Mouse (Mus musculus): Measurements from ENCODE around the gene Maff. TPM values are rescaled to one million over a fixed set of nuclear protein-coding genes. Genes with fewer than 3 reads are reported as not detected.

Gene Maff
- polyA plus RNA-seq, 1 experiment: 8.1 TPM

DNA sequence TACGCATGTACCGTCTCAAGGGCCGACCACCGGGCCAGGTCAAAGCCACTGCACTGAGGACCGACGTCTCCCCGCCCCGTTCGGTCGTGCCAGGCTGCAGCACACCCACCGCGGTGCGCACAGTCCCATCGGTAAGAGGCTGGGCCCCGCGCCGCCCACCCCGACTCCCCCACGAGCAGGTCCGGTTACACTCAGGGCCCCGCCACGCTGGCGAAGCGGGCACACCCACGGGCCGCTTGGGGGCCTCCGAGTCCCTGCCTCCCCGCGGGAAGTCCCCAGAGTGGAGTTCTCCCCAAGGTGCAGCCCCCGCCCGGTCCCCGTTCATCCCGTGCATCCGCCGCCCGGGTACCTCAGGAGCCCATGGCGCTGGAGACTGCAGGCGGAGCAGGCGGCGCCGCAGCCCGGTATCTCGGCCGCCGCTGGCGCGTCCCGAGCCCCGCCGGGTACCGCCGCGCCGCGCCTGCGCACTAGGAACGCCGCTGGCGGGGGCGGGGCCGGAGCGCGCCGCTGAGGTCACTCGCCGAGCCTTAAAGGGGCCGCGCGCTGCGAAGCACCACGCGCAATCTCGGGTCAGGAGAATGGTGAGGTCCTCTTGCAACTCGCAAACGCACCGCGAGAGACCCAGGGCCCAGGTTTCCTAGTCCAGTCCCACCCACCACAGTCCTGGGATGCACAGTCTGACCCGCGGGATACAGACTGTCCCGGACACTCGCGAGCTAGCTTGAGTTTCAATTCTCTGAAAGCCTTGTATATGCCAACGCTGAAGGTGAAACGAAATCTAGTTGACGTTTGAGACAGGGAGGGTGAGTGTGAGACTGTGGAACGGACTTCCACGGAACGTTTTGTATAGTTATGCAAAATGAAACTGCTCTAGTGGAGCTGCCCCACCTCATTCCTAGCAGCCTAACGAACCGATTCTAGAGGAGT is 56.7 kb downstream of the Maff start, which contains the start of gene Tmem184b:
Tmem184b (minus strand) TSS at position 734 of the 927 bp plus-strand sequence.
- 1% methylated on average over 88 of the region's 90 CpGs for WGBS
- Histone ChIP-seq H3K27ac (ENCODE audit: control insufficient read depth, insufficient read depth, low read length) (peak within 1 kb of the TSS; percentile 9), H3K4me1 (replicated peaks; ENCODE audit: control insufficient read depth, insufficient read depth, low read length) (peaks cover 56% of the 10 kb centered on the region), H3K4me3 (ENCODE audit: control insufficient read depth, insufficient read depth, low read length) (peak within 1 kb of the TSS; percentile 60), H3K36me3 (ENCODE audit: control insufficient read depth, insufficient read depth, low read length) (no peaks in the 10 kb centered on the region), H3K27me3 (ENCODE audit: control insufficient read depth, insufficient read depth, low read length) (no peaks in the 10 kb centered on the region)
- TF ChIP-seq POLR2A (IDR thresholded peaks at IDR 0.05; ENCODE audit: control insufficient read depth, extremely low read depth, insufficient read depth, low read length, poor library complexity) (peak; percentile 88), CTCF (IDR thresholded peaks at IDR 0.05; ENCODE audit: borderline replicate concordance, control insufficient read depth, extremely low read depth, insufficient read depth, low read length, poor library complexity) (no peak; the same call in 1 of the 2 replicates)
- DNase-seq: peak; percentile 88

DNA sequence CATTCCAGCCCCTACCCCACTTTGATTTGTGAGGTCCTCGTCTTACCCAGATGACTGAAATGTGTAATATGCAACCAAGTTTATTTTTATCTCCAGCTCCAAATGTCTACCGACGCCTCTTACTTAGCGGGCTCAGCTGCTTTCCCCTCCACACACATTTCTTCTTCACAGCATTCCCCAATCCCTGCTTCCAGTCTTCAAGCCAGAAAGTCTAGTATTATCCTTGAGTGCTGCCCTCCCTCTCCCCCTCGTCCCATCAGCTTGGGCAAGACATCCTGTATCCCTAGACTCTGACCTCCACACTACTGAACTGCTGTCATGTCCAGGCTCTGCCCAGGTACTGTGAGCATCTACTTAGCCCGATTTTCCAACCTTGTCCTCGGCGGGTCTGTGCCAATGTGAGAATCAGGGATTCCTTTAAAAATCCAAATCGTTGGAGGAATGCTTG is 57.4 kb downstream of the Maff start:
- Histone ChIP-seq H3K27me3 (ENCODE audit: control insufficient read depth, insufficient read depth, low read length) (no peaks in the 10 kb centered on the region), H3K4me3 (ENCODE audit: control insufficient read depth, insufficient read depth, low read length) (peak overlapping the region; percentile 60), H3K4me1 (replicated peaks; ENCODE audit: control insufficient read depth, insufficient read depth, low read length) (peaks cover 60% of the 10 kb centered on the region), H3K36me3 (ENCODE audit: control insufficient read depth, insufficient read depth, low read length) (no peaks in the 10 kb centered on the region), H3K27ac (ENCODE audit: control insufficient read depth, insufficient read depth, low read length) (peak overlapping the region; percentile 9)
- TF ChIP-seq CTCF (IDR thresholded peaks at IDR 0.05; ENCODE audit: borderline replicate concordance, control insufficient read depth, extremely low read depth, insufficient read depth, low read length, poor library complexity): no peak
- TF ChIP-seq POLR2A (IDR thresholded peaks at IDR 0.05; ENCODE audit: control insufficient read depth, extremely low read depth, insufficient read depth, low read length, poor library complexity): no peak
- 22% methylated on average over 9 of the region's 9 CpGs for WGBS
- DNase-seq: no peak

DNA sequence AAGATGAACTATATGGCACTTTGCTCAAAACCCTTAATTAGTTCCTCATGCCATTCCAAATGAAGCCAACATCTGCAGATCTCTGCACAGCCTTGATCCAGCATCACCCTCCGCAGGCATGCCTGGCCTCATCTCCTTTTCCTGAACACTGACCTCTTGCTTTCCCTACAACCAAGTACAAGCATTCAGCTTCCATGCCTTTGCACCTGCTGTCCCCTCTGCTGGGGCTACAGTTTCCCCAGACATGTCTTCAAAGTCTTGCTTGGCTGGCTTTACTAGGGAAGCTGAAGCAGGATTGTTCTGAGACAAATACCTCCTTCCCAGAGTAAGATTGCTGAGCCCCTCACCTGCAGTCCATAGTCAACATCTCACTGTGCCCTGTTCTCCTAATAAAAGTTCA is 57.9 kb downstream of the Maff start:
- Histone ChIP-seq H3K4me1 (replicated peaks; ENCODE audit: control insufficient read depth, insufficient read depth, low read length) (peaks cover 65% of the 10 kb centered on the region), H3K27ac (ENCODE audit: control insufficient read depth, insufficient read depth, low read length) (no peak overlapping the region), H3K27me3 (ENCODE audit: control insufficient read depth, insufficient read depth, low read length) (no peaks in the 10 kb centered on the region), H3K36me3 (ENCODE audit: control insufficient read depth, insufficient read depth, low read length) (no peaks in the 10 kb centered on the region), H3K4me3 (ENCODE audit: control insufficient read depth, insufficient read depth, low read length) (no peak overlapping the region)
- no peak for DNase-seq
- 89% methylated on average over 1 of the region's 1 CpGs for WGBS
- TF ChIP-seq CTCF (IDR thresholded peaks at IDR 0.05; ENCODE audit: borderline replicate concordance, control insufficient read depth, extremely low read depth, insufficient read depth, low read length, poor library complexity): no peak
- no peak for TF ChIP-seq POLR2A (IDR thresholded peaks at IDR 0.05; ENCODE audit: control insufficient read depth, extremely low read depth, insufficient read depth, low read length, poor library complexity)

GRCm38 (mm10) chr15:79406564-79406963 is 60.1 kb downstream of the Maff start:
- no peak for TF ChIP-seq CTCF (IDR thresholded peaks at IDR 0.05; ENCODE audit: borderline replicate concordance, control insufficient read depth, extremely low read depth, insufficient read depth, low read length, poor library complexity)
- no peak for TF ChIP-seq POLR2A (IDR thresholded peaks at IDR 0.05; ENCODE audit: control insufficient read depth, extremely low read depth, insufficient read depth, low read length, poor library complexity)
- peak overlapping the region; percentile 37 for H3K27ac ChIP-seq (ENCODE audit: control insufficient read depth, insufficient read depth, low read length)
- peaks cover 50% of the 10 kb centered on the region for H3K4me1 ChIP-seq (replicated peaks; ENCODE audit: control insufficient read depth, insufficient read depth, low read length)
- peak; percentile 36 for DNase-seq
- no peaks in the 10 kb centered on the region for H3K27me3 ChIP-seq (ENCODE audit: control insufficient read depth, insufficient read depth, low read length)
- H3K4me3 ChIP-seq (ENCODE audit: control insufficient read depth, insufficient read depth, low read length): no peak overlapping the region
- 49% methylated on average over 4 of the region's 4 CpGs for WGBS
- H3K36me3 ChIP-seq (ENCODE audit: control insufficient read depth, insufficient read depth, low read length): no peaks in the 10 kb centered on the region

Other genes with a start within 250 kb of the Maff start
- 46.1 and 47.3 TPM in 2 replicates for gene Micall1, start 237.7 kb upstream of the Maff start, polyA plus RNA-seq (2012; rRNA removed)
- gene Polr2f, start 205.6 kb upstream of the Maff start, polyA plus RNA-seq (2012; rRNA removed): 37.3 and 38.0 TPM in 2 replicates
- 1.3 and 1.8 TPM in 2 replicates for gene 1700088E04Rik, start 205.4 kb upstream of the Maff start, polyA plus RNA-seq (2012; rRNA removed)
- gene Sox10, start 181.4 kb upstream of the Maff start, polyA plus RNA-seq (2012; rRNA removed): 0.87 and 0.88 TPM in 2 replicates
- 27.1 and 27.7 TPM in 2 replicates for gene Pick1, start 117.4 kb upstream of the Maff start, polyA plus RNA-seq (2012; rRNA removed)
- gene Gm49486, start 117.2 kb upstream of the Maff start, polyA plus RNA-seq (2012; rRNA removed): 0.11 and 0.24 TPM in 2 replicates
- gene Slc16a8, start 91.9 kb upstream of the Maff start, polyA plus RNA-seq (2012; rRNA removed): 0.15 TPM in 1 of 2 replicates, not detected in the other
- gene Baiap2l2, start 61.1 kb upstream of the Maff start, polyA plus RNA-seq (2012; rRNA removed): 0.68 and 2.9 TPM in 2 replicates
- 65.2 and 71.4 TPM in 2 replicates for gene Pla2g6, start 18.2 kb upstream of the Maff start, polyA plus RNA-seq (2012; rRNA removed)
- 225 and 303 TPM in 2 replicates for gene Tmem184b, start 56.9 kb downstream of the Maff start, polyA plus RNA-seq (2012; rRNA removed)
- 155 and 173 TPM in 2 replicates for gene Csnk1e, start 108.9 kb downstream of the Maff start, polyA plus RNA-seq (2012; rRNA removed)
- gene Kcnj4, start 158.6 kb downstream of the Maff start, polyA plus RNA-seq (2012; rRNA removed): not detected in 2 replicates
- gene Kdelr3, start 169.8 kb downstream of the Maff start, polyA plus RNA-seq (2012; rRNA removed): 2.0 and 3.4 TPM in 2 replicates
- 526 and 554 TPM in 2 replicates for gene Ddx17, start 200.1 kb downstream of the Maff start, polyA plus RNA-seq (2012; rRNA removed)

Data from thymus, adult 2 months (tissue).